Mouse (Mus musculus) hindbrain, embryonic 13.5 days (tissue): ENCODE data around the gene 4930556J24Rik. TPM values are rescaled to one million over a fixed set of nuclear protein-coding genes. Genes with fewer than 3 reads are reported as not detected.

Experiments used
- ATAC-seq: fragments of 200-750 bp; cut with Nextera tagmentation; 2 replicates; pipeline ENCODE4 v1.8.0; 2017; ENCODE audit warnings: moderate TSS enrichment; ENCODE audit not compliant: low FRiP score
- H3K27ac ChIP-seq: fragments of 300-500 bp; sonication (generic); 2 replicates; pipeline ENCODE4 v1.5.1; 2015; ENCODE audit warnings: inconsistent platforms, mild to moderate bottlenecking, moderate library complexity
- H3K27me3 ChIP-seq: fragments of 300-500 bp; sonication (generic); 2 replicates; pipeline ENCODE4 v1.6.1; 2015; ENCODE audit warnings: mild to moderate bottlenecking, inconsistent platforms
- H3K36me3 ChIP-seq: fragments of 300-500 bp; sonication (generic); 2 replicates; pipeline ENCODE4 v1.6.1; 2015; ENCODE audit warnings: mild to moderate bottlenecking, inconsistent platforms
- H3K4me1 ChIP-seq: fragments of 300-500 bp; sonication (generic); replicated peaks from 2 replicates; pipeline ENCODE4 v1.6.1; 2015; ENCODE audit warnings: inconsistent platforms
- H3K4me2 ChIP-seq: fragments of 300-500 bp; sonication (generic); 2 replicates; pipeline ENCODE4 v1.6.1; 2015; ENCODE audit warnings: inconsistent platforms, mild to moderate bottlenecking, moderate library complexity
- H3K4me3 ChIP-seq: fragments of 300-500 bp; sonication (generic); 2 replicates; pipeline ENCODE4 v1.5.1; 2015; ENCODE audit warnings: mild to moderate bottlenecking, inconsistent platforms
- H3K9ac ChIP-seq: fragments of 300-500 bp; sonication (generic); 2 replicates; pipeline ENCODE4 v1.6.1; 2015; ENCODE audit warnings: mild to moderate bottlenecking, inconsistent platforms
- H3K9me3 ChIP-seq: fragments of 300-500 bp; sonication (generic); 2 replicates; pipeline ENCODE4 v1.6.1; 2016; ENCODE audit warnings: inconsistent platforms
- WGBS: fragments of 180-500 bp; shearing (Covaris S2); methylation state at CpG from one replicate; pipeline ENCODE4 v1.1.7; 2015; 5-methylcytosine and 5-hydroxymethylcytosine counted together
- polyA plus RNA-seq: library from polyadenylated mRNA; unstranded; fragments of >200 nt; fragmentation: Nextera tagmentation; extraction: Ambion mirVana; gene quantifications from 2 replicates; pipeline ENCODE4 v1.2.1, GENCODE M21; 2015

4930556J24Rik gene
- polyA plus RNA-seq, 1 experiment from 2014 or later = not detected

- no peak overlapping the region for H3K9ac ChIP-seq
- ATAC-seq = no peak
- peaks cover 32% of the 10 kb centered on the region for H3K36me3 ChIP-seq
- peak overlapping the region; percentile 4; the same call in 1 of the 2 replicates for H3K27ac ChIP-seq
- no peak overlapping the region for H3K4me3 ChIP-seq
- 100% methylated on average over 1 of the region's 1 CpGs for WGBS
- no peaks in the 10 kb centered on the region; the same call in 1 of the 2 replicates for H3K9me3 ChIP-seq
- H3K4me2 ChIP-seq = peak overlapping the region; percentile 76; the same call in 1 of the 2 replicates
- peaks cover 35% of the 10 kb centered on the region for H3K4me1 ChIP-seq
- no peaks in the 10 kb centered on the region for H3K27me3 ChIP-seq
Measured at GRCm38 (mm10) chr11:3895933-3896332, 80.6 kb downstream of the 4930556J24Rik start.

GRCm38 (mm10) chr11:3895458-3895857 is 81.1 kb downstream of the 4930556J24Rik start:
- H3K27me3 ChIP-seq = no peaks in the 10 kb centered on the region
- peak overlapping the region; percentile 54 for H3K4me3 ChIP-seq
- H3K4me1 ChIP-seq = peaks cover 32% of the 10 kb centered on the region
- H3K36me3 ChIP-seq = peaks cover 32% of the 10 kb centered on the region
- no peaks in the 10 kb centered on the region; the same call in 1 of the 2 replicates for H3K9me3 ChIP-seq
- H3K9ac ChIP-seq = peak overlapping the region; percentile 77
- 6% methylated on average over 10 of the region's 10 CpGs for WGBS
- H3K27ac ChIP-seq = peak overlapping the region; percentile 84
- ATAC-seq = no peak; the same call in 1 of the 2 replicates
- H3K4me2 ChIP-seq = peak overlapping the region; percentile 76

- H3K4me1 ChIP-seq = peaks cover 25% of the 10 kb centered on the region
Measured at GRCm38 (mm10) chr11:3894406-3895281, 81.9 kb downstream of the 4930556J24Rik start, which contains the start of the genes 4921536K21Rik and Dusp18. TSS of gene 4921536K21Rik (minus strand) at chr11:3895098. TSS of gene Dusp18 (plus strand) at chr11:3895240.

GRCm38 (mm10) chr11:3893970-3894369 is 82.6 kb downstream of the 4930556J24Rik start:
- Histone ChIP-seq H3K9me3 (no peaks in the 10 kb centered on the region; the same call in 1 of the 2 replicates), H3K4me2 (peak overlapping the region; percentile 76), H3K4me1 (peaks cover 21% of the 10 kb centered on the region), H3K27ac (no peak overlapping the region), H3K36me3 (peaks cover 25% of the 10 kb centered on the region), H3K4me3 (0 out of 2 replicates have a peak overlapping the region, but pooled peaks have one; percentile 54), H3K27me3 (no peaks in the 10 kb centered on the region), H3K9ac (no peak overlapping the region)
- WGBS = 84% methylated on average over 6 of the region's 6 CpGs
- no peak for ATAC-seq

More at GRCm38 (mm10) chr11:3894406-3895281, 81.9 kb downstream of the 4930556J24Rik start, which contains the start of the genes 4921536K21Rik and Dusp18:
- H3K36me3 ChIP-seq = peaks cover 32% of the 10 kb centered on the region
- peak; percentile 99 for ATAC-seq
- H3K27ac ChIP-seq = peak within 1 kb of the TSS; percentile 84
- H3K9me3 ChIP-seq = no peaks in the 10 kb centered on the region; the same call in 1 of the 2 replicates
- H3K9ac ChIP-seq = peak within 1 kb of the TSS; percentile 77
- H3K27me3 ChIP-seq = no peaks in the 10 kb centered on the region
- WGBS = 2% methylated on average over 46 of the region's 46 CpGs
- H3K4me2 ChIP-seq = peak within 1 kb of the TSS; percentile 76
- H3K4me3 ChIP-seq = peak within 1 kb of the TSS; percentile 54

Other genes with a start within 250 kb of the 4930556J24Rik start
- 14.5 and 17.4 TPM in 2 replicates for gene Osbp2, start 112.9 kb downstream of the 4930556J24Rik start, polyA plus RNA-seq
- 0.47 and 0.84 TPM in 2 replicates for gene 4921536K21Rik, start 81.7 kb downstream of the 4930556J24Rik start, polyA plus RNA-seq
- 33.8 and 35.2 TPM in 2 replicates for gene Dusp18, start 81.5 kb downstream of the 4930556J24Rik start, polyA plus RNA-seq
- 11.1 and 11.4 TPM in 2 replicates for gene Slc35e4, start 62.1 kb downstream of the 4930556J24Rik start, polyA plus RNA-seq
- 28.4 and 28.5 TPM in 2 replicates for gene Tcn2, start 44.6 kb downstream of the 4930556J24Rik start, polyA plus RNA-seq
- gene Pes1, start 12.8 kb downstream of the 4930556J24Rik start, polyA plus RNA-seq = 60.7 and 60.9 TPM in 2 replicates
- gene Gal3st1, start 6.9 kb upstream of the 4930556J24Rik start, polyA plus RNA-seq = 4.0 and 4.3 TPM in 2 replicates
- gene Sec14l4, start 54.7 kb upstream of the 4930556J24Rik start, polyA plus RNA-seq = not detected in 2 replicates
- 0.08 and 0.35 TPM in 2 replicates for gene Sec14l3, start 88.1 kb upstream of the 4930556J24Rik start, polyA plus RNA-seq
- 5.7 and 6.2 TPM in 2 replicates for gene Mtfp1, start 118.7 kb upstream of the 4930556J24Rik start, polyA plus RNA-seq
- 2.3 and 3.4 TPM in 2 replicates for gene Sec14l2, start 146.6 kb upstream of the 4930556J24Rik start, polyA plus RNA-seq
- 42.9 and 44.0 TPM in 2 replicates for gene Rnf215, start 158.4 kb upstream of the 4930556J24Rik start, polyA plus RNA-seq
- 7.2 and 8.1 TPM in 2 replicates for gene Ccdc157, start 183.5 kb upstream of the 4930556J24Rik start, polyA plus RNA-seq
- 54.3 and 55.1 TPM in 2 replicates for gene Sf3a1, start 183.6 kb upstream of the 4930556J24Rik start, polyA plus RNA-seq
- gene Tbc1d10a, start 210.0 kb upstream of the 4930556J24Rik start, polyA plus RNA-seq = 26.1 and 28.0 TPM in 2 replicates
- gene Castor1, start 241.4 kb upstream of the 4930556J24Rik start, polyA plus RNA-seq = 2.2 and 2.3 TPM in 2 replicates